Mouse (Mus musculus): ENCODE data around the gene Ffar3. TPM values are rescaled to one million over a fixed set of nuclear protein-coding genes. Genes with fewer than 3 reads are reported as not detected.
"Not testable (repeated sequence)": the region's sequence is repeated elsewhere in the genome, so short reads cannot be mapped to it uniquely, and the experiment has no call there.

Gene Ffar3
- polyA plus RNA-seq, 1 experiment, result not detected

DNA sequence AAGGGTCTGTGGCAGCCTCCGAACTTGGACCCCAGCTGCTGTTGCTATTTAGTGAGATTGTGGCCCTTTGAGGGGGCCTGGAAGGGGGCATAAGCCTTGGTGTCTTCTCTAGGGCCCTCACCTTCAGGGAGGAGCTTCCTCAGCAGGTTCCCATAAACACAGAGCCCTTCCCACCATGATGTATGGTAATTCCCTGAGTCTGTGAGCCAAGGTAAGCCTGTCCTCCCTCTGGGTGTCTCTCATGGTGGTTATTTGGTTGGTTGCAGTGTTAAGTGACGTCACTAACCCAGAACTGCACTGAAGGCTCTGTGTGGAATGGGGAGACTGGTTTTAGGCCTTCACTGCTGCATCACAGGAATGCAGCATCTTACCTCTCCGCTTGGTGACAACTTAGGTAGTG lies 26.6 kb downstream of the Ffar3 start:
- H3K27me3 ChIP-seq (replicated peaks), result no peaks in the 10 kb centered on the region
- no peak for TF ChIP-seq FLI1 (IDR thresholded peaks at IDR 0.05; ENCODE audit: low read length)
- no peak for TF ChIP-seq GATA1 (IDR thresholded peaks at IDR 0.05; ENCODE audit: borderline replicate concordance, low read length)
- peaks cover 10% of the 10 kb centered on the region for H3K36me3 ChIP-seq (replicated peaks; ENCODE audit: low read length)
- no peak overlapping the region for H3K4me3 ChIP-seq (replicated peaks)
- H3K9me3 ChIP-seq, result peaks cover 8% of the 10 kb centered on the region
- peaks cover 62% of the 10 kb centered on the region for H3K4me1 ChIP-seq

GRCm38 (mm10) chr7:30828871-30829270 lies 27.1 kb downstream of the Ffar3 start:
- peaks cover 68% of the 10 kb centered on the region for H3K4me1 ChIP-seq
- H3K4me3 ChIP-seq (replicated peaks); H3K27me3 ChIP-seq (replicated peaks); H3K36me3 ChIP-seq (replicated peaks; ENCODE audit: low read length); H3K9me3 ChIP-seq: not testable (repeated sequence)

- Histone ChIP-seq H3K9me3 (peaks cover 8% of the 10 kb centered on the region), H3K4me3 (replicated peaks) (no peak overlapping the region), H3K27me3 (replicated peaks) (no peaks in the 10 kb centered on the region), H3K36me3 (replicated peaks; ENCODE audit: low read length) (peaks cover 10% of the 10 kb centered on the region), H3K4me1 (peaks cover 77% of the 10 kb centered on the region)
- TF ChIP-seq GATA1 (IDR thresholded peaks at IDR 0.05; ENCODE audit: borderline replicate concordance, low read length), result no peak
- TF ChIP-seq FLI1 (IDR thresholded peaks at IDR 0.05; ENCODE audit: low read length), result no peak
These were observed 29.3 kb downstream of the Ffar3 start for GRCm38 (mm10) chr7:30826660-30827059.

DNA sequence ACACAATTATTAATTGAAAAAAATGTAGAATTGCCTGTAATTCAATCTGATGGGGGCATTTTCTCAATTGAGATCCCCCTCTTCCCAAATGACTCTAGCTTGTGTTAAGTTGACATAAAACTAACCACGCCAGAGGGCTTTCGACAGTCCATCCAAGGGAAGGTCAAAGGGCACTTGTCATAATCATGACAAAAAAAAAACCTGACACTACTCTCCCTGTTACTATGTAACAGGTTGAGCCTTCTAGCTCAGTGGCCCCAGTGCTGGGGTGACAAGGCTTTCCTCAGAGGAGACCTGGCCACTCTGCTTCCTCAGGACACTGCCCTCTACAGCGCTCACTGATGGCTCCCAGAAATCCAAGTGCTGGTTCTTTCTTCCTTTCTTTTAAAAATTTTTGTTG lies 31.7 kb downstream of the Ffar3 start:
- H3K36me3 ChIP-seq (replicated peaks; ENCODE audit: low read length), result peaks cover 15% of the 10 kb centered on the region
- no peak for TF ChIP-seq FLI1 (IDR thresholded peaks at IDR 0.05; ENCODE audit: low read length)
- no peak for TF ChIP-seq GATA1 (IDR thresholded peaks at IDR 0.05; ENCODE audit: borderline replicate concordance, low read length)
- no peaks in the 10 kb centered on the region for H3K27me3 ChIP-seq (replicated peaks)
- no peak overlapping the region for H3K4me3 ChIP-seq (replicated peaks)
- H3K9me3 ChIP-seq, result peaks cover 8% of the 10 kb centered on the region
- H3K4me1 ChIP-seq, result peaks cover 87% of the 10 kb centered on the region

GRCm38 (mm10) chr7:30823675-30824074 lies 32.3 kb downstream of the Ffar3 start, which contains the start of gene Ffar2:
Gene Ffar2, minus strand, starts transcription at chr7:30823775.
- TF ChIP-seq GATA1 (IDR thresholded peaks at IDR 0.05; ENCODE audit: borderline replicate concordance, low read length) (no peak), FLI1 (IDR thresholded peaks at IDR 0.05; ENCODE audit: low read length) (no peak)
- Histone ChIP-seq H3K9me3 (peaks cover 8% of the 10 kb centered on the region), H3K4me1 (peaks cover 90% of the 10 kb centered on the region), H3K4me3 (replicated peaks) (no peak within 1 kb of the TSS), H3K27me3 (replicated peaks) (no peaks in the 10 kb centered on the region), H3K36me3 (replicated peaks; ENCODE audit: low read length) (peaks cover 19% of the 10 kb centered on the region)

- Histone ChIP-seq H3K4me1 (peaks cover 96% of the 10 kb centered on the region), H3K4me3 (replicated peaks) (peak overlapping the region; percentile 79), H3K9me3 (no peaks in the 10 kb centered on the region), H3K27me3 (replicated peaks) (no peaks in the 10 kb centered on the region), H3K36me3 (replicated peaks; ENCODE audit: low read length) (peaks cover 15% of the 10 kb centered on the region)
- TF ChIP-seq FLI1 (IDR thresholded peaks at IDR 0.05; ENCODE audit: low read length), result no peak
These were observed 34.4 kb downstream of the Ffar3 start for GRCm38 (mm10) chr7:30821532-30821931.

DNA sequence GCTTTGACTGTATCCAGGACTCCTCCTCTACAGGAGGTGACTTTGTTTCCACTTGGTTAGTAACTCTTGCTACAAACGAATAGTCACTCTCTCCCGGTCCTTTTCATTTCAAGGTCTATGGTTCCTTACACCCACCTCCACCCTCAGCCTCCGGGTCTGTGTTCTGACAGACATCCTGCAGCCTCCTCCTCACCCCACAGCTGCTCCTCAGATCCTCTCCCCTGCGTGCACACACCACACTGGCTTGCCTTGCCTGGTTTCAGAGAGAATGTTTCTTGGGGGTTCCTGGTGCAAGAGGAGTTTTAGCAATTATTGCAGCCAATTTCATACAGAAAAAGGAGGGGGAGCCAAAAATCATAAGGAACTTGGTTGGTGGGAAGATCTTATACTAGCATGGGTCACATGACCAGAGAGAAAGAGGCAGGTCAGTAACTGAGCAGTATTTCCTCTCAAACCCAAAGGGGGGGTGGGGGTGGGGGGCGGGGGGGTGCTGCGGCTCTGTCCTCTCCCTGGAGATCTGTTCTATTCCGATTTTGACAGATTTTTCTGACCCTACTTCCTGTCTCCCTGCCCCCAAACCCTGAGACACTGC lies 35.0 kb downstream of the Ffar3 start:
- no peak for TF ChIP-seq GATA1 (IDR thresholded peaks at IDR 0.05; ENCODE audit: borderline replicate concordance, low read length)
- TF ChIP-seq FLI1 (IDR thresholded peaks at IDR 0.05; ENCODE audit: low read length), result no peak
- H3K27me3 ChIP-seq (replicated peaks), result no peaks in the 10 kb centered on the region
- no peaks in the 10 kb centered on the region for H3K9me3 ChIP-seq
- H3K36me3 ChIP-seq (replicated peaks; ENCODE audit: low read length), result peaks cover 18% of the 10 kb centered on the region
- H3K4me3 ChIP-seq (replicated peaks), result peak overlapping the region; percentile 86
- peaks cover 96% of the 10 kb centered on the region for H3K4me1 ChIP-seq

GRCm38 (mm10) chr7:30820131-30820530 lies 35.8 kb downstream of the Ffar3 start:
- TF ChIP-seq FLI1 (IDR thresholded peaks at IDR 0.05; ENCODE audit: low read length), result no peak
- no peak for TF ChIP-seq GATA1 (IDR thresholded peaks at IDR 0.05; ENCODE audit: borderline replicate concordance, low read length)
- Histone ChIP-seq H3K36me3 (replicated peaks; ENCODE audit: low read length) (peaks cover 18% of the 10 kb centered on the region), H3K4me1 (peaks cover 97% of the 10 kb centered on the region), H3K27me3 (replicated peaks) (no peaks in the 10 kb centered on the region), H3K9me3 (no peaks in the 10 kb centered on the region), H3K4me3 (replicated peaks) (peak overlapping the region; percentile 86)

GRCm38 (mm10) chr7:30812291-30812807 lies 43.6 kb downstream of the Ffar3 start:
- Histone ChIP-seq H3K36me3 (replicated peaks; ENCODE audit: low read length) (peaks cover 6% of the 10 kb centered on the region), H3K4me3 (replicated peaks) (peak overlapping the region; percentile 88), H3K4me1 (peaks cover 79% of the 10 kb centered on the region), H3K9me3 (peaks cover 12% of the 10 kb centered on the region), H3K27me3 (replicated peaks) (no peaks in the 10 kb centered on the region)
- TF ChIP-seq FLI1 (IDR thresholded peaks at IDR 0.05; ENCODE audit: low read length) (no peak), GATA1 (IDR thresholded peaks at IDR 0.05; ENCODE audit: borderline replicate concordance, low read length) (0 out of 3 replicates have a peak, but pooled peaks have one; percentile 33)

GRCm38 (mm10) chr7:30811757-30812290 lies 44.2 kb downstream of the Ffar3 start:
- H3K9me3 ChIP-seq, result peaks cover 13% of the 10 kb centered on the region
- H3K4me3 ChIP-seq (replicated peaks), result peak overlapping the region; percentile 88
- TF ChIP-seq FLI1 (IDR thresholded peaks at IDR 0.05; ENCODE audit: low read length), result no peak
- no peak; the same call in 2 of the 3 replicates for TF ChIP-seq GATA1 (IDR thresholded peaks at IDR 0.05; ENCODE audit: borderline replicate concordance, low read length)
- H3K36me3 ChIP-seq (replicated peaks; ENCODE audit: low read length), result peaks cover 6% of the 10 kb centered on the region
- H3K4me1 ChIP-seq, result peaks cover 77% of the 10 kb centered on the region
- H3K27me3 ChIP-seq (replicated peaks), result no peaks in the 10 kb centered on the region

Measured in megakaryocyte, embryonic 14.5 days (primary cell).